Comparison of ENCODE assay signal across 17 mouse cellular contexts in the genomic region with DNA sequence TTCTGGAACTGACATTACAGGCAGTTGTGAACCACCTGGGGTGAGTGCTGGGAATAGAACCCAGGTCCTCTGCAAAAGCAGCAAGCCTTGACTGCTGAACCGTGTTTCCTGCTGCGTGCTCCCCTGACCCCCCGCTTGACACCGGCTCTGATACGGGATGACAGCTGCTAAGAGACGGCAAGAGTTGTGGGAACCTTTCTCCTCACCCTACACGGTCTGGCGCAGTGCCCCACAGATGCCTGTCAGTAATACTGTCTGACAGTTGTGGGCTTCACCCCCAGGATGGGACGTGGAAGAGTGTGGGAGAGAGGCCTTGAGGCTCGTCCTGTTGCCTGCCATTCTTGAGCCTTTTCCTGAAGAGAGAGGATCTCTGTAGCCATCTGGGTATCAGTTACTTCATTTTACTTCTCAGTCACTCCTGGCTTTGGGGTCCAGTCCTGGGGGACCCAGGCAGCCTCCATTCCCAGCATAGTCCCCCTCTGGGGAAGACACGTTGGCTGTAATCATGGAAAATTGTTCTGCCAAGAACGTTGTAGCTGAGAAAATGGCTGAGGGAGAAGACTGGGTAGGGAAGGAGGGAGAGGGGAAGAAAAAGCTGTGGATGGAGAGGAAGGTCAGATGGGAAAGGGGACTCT. TPM values are rescaled to one million over a fixed set of nuclear protein-coding genes. Genes with fewer than 3 reads are reported as not detected.
DNase-seq lines count a peak whose midpoint lies in the region; ATAC-seq and TF ChIP-seq lines count a peak whose summit lies in the region.
"Had no signal": no experiment of that assay in that cellular context is flagged by ENCODE, and none has a peak within 500 bp of the region (broad histone marks: within the 10 kb centered on the region; RNA-seq: fewer than 3 reads in every experiment).

No protein-coding gene starts in this region.

- H3K4me1 ChIP-seq in lung, adult 2 months (ENCODE audit: control insufficient read depth, insufficient read depth, low read length) = peaks cover 9% of the 10 kb centered on the region

- no peak for TF ChIP-seq CTCF in lung, adult 2 months (IDR thresholded peaks at IDR 0.05; ENCODE audit: insufficient read depth, low read length)

- peak; percentile 60 for DNase-seq in cerebellum, adult 9-10 months
- peak; percentile 66 for DNase-seq in left cerebral cortex, postnatal 4 days
- DNase-seq in left cerebral cortex, adult 9 months (ENCODE audit: low spot score in 2 of 2) = no peak
- peak; percentile 75 for DNase-seq in gastrocnemius, postnatal 10 days
- DNase-seq in skeletal muscle tissue, adult 2 months (ENCODE audit: low read depth, low spot score) = peak; percentile 52
- DNase-seq in lung, adult 2 months = no peak
- DNase-seq: right cerebral cortex, postnatal 25 days; thymus, postnatal 4 days had no signal

- WGBS in lung, adult 2 months = 72% methylated on average over 12 of the region's 12 CpGs

- no peak for TF ChIP-seq POLR2A in lung, adult 2 months (IDR thresholded peaks at IDR 0.05; ENCODE audit: borderline replicate concordance, extremely low read depth, low read depth, low read length)

- ATAC-seq in cerebellum, adult (ENCODE audit: insufficient number of reproducible peaks, low FRiP score, low TSS enrichment) = no peak
- ATAC-seq: forebrain, embryonic 13.5 days; inflammation-experienced regulatory T-cells, adult 6 months had no signal

- intact Hi-C loops in left cerebral cortex, postnatal 4 days (cut with DNase I) = no loop called here

- H3K4me3 ChIP-seq in lung, adult 2 months (replicated peaks; ENCODE audit: extremely low read depth, low read depth, low read length) = no peak overlapping the region
- H3K4me3 ChIP-seq: forebrain, embryonic 13.5 days; kidney, embryonic 15.5 days; neural tube, embryonic 13.5 days had no signal

RNA-seq across cellular contexts. Expression of gene Itga7, which starts 4.3 kb away (rescaled TPM):
- 1 to 10 TPM; 8.9 to 9.1 TPM for total RNA-seq in left cerebral cortex, postnatal 4 days (2021)
- 100 to 1,000 TPM; 125 to 127 TPM for total RNA-seq in gastrocnemius, postnatal 10 days (2021)
- 31.5 and 37.6 TPM in 2 replicates for polyA plus RNA-seq in lung, adult 2 months (2012; rRNA removed)
- total RNA-seq: hematopoietic stem cell, adult 5-6 weeks had no signal

RNA-seq across cellular contexts. Expression of gene Bloc1s1, which starts 14.0 kb away (rescaled TPM):
- 10 to 100 TPM; 90.7 to 91.9 TPM for total RNA-seq in left cerebral cortex, postnatal 4 days (2021)
- 100 to 1,000 TPM; 201 to 210 TPM for total RNA-seq in gastrocnemius, postnatal 10 days (2021)
- polyA plus RNA-seq in lung, adult 2 months (2012; rRNA removed) = 171 and 192 TPM in 2 replicates

RNA-seq across cellular contexts. Expression of gene Rdh5, which starts 15.2 kb away (rescaled TPM):
- total RNA-seq in left cerebral cortex, postnatal 4 days (2021) = 1 to 10 TPM; 5.4 to 6.1 TPM
- 10 to 100 TPM in 1 of 2 experiments, 1 to 10 TPM in 1; 8.2 to 12.5 TPM for total RNA-seq in gastrocnemius, postnatal 10 days (2021)
- 20.1 and 20.3 TPM in 2 replicates for polyA plus RNA-seq in lung, adult 2 months (2012; rRNA removed)

RNA-seq across cellular contexts. Expression of gene Mettl7b, which starts 22.9 kb away (rescaled TPM):
- not detected for total RNA-seq in left cerebral cortex, postnatal 4 days (2021)
- under 1 TPM in 1 of 2 experiments, not detected in 1; 0.19 TPM for total RNA-seq in gastrocnemius, postnatal 10 days (2021)
- polyA plus RNA-seq in lung, adult 2 months (2012; rRNA removed) = 0.66 and 0.77 TPM in 2 replicates
- total RNA-seq: hematopoietic stem cell, adult 5-6 weeks; left cerebral cortex, adult 18-20 months; megakaryocyte progenitor cell, adult 5-6 weeks had no signal
- polyA plus RNA-seq: forebrain, embryonic 13.5 days; inflammation-experienced regulatory T-cells, adult 6 months; liver, embryonic 11.5 days had no signal

RNA-seq across cellular contexts. Expression of gene Cd63, which starts 37.1 kb away (rescaled TPM):
- 10 to 100 TPM; 52.7 to 64.3 TPM for total RNA-seq in left cerebral cortex, postnatal 4 days (2021)
- total RNA-seq in gastrocnemius, postnatal 10 days (2021) = 100 to 1,000 TPM; 198 to 258 TPM
- 110 and 132 TPM in 2 replicates for polyA plus RNA-seq in lung, adult 2 months (2012; rRNA removed)

Comparison
In these comparisons a context has a peak if more than half of its experiments do, and no peak if none do; other contexts are left out.
1. DNase-seq: peak in cerebellum, adult 9-10 months (single experiment), left cerebral cortex, postnatal 4 days (single experiment), gastrocnemius, postnatal 10 days (single experiment) and skeletal muscle tissue, adult 2 months (single experiment); none in left cerebral cortex, adult 9 months (0 of 2) and lung, adult 2 months (single experiment).
2. RNA of gene Itga7, which starts 4.3 kb away (total RNA-seq): 125 to 127 TPM in gastrocnemius, postnatal 10 days; 8.9 to 9.1 TPM in left cerebral cortex, postnatal 4 days; every median in the first group is over 10 times any median in the second.